Mouse (Mus musculus) stomach, embryonic 14.5 days (tissue): ENCODE results near the gene Gga1. TPM values are rescaled to one million over a fixed set of nuclear protein-coding genes. Genes with fewer than 3 reads are reported as not detected.

ENCODE experiments used
- ATAC-seq: fragments of 200-750 bp; cut with Nextera tagmentation; 2 replicates; pipeline ENCODE4 v1.8.0; 2017; ENCODE audit warnings: low read depth, moderate TSS enrichment; ENCODE audit not compliant: insufficient number of reproducible peaks, insufficient read depth, low FRiP score
- H3K27ac ChIP-seq: fragments of 300-500 bp; sonication (generic); 2 replicates; pipeline ENCODE4 v1.5.1; 2014; ENCODE audit warnings: mild to moderate bottlenecking, low read length, moderate library complexity, mixed read lengths
- H3K27me3 ChIP-seq: fragments of 300-500 bp; sonication (generic); 2 replicates; pipeline ENCODE4 v1.6.1; 2014; ENCODE audit warnings: low read length, control low read depth, mixed read lengths; ENCODE audit not compliant: control insufficient read depth, insufficient read depth
- H3K36me3 ChIP-seq: fragments of 300-500 bp; sonication (generic); 2 replicates; pipeline ENCODE4 v1.6.1; 2014; ENCODE audit warnings: mild to moderate bottlenecking, control low read depth, low read length, moderate library complexity, mixed read lengths; ENCODE audit not compliant: control insufficient read depth, insufficient read depth
- H3K4me1 ChIP-seq: fragments of 300-500 bp; sonication (generic); 2 replicates; pipeline ENCODE4 v1.6.1; 2014; ENCODE audit warnings: low read length, control low read depth, mixed read lengths; ENCODE audit not compliant: control insufficient read depth, insufficient read depth
- H3K4me2 ChIP-seq: fragments of 300-500 bp; sonication (generic); replicated peaks from 2 replicates; pipeline ENCODE4 v1.6.1; 2014; ENCODE audit warnings: low read depth, low read length, control low read depth
- H3K4me3 ChIP-seq: fragments of 300-500 bp; sonication (generic); 2 replicates; pipeline ENCODE4 v1.5.1; 2014; ENCODE audit warnings: low read depth, low read length, control low read depth
- H3K9ac ChIP-seq: fragments of 300-500 bp; sonication (generic); replicated peaks from 2 replicates; pipeline ENCODE4 v1.6.1; 2014; ENCODE audit warnings: low read depth, mild to moderate bottlenecking, control low read depth, low read length, moderate library complexity, mixed read lengths
- H3K9me3 ChIP-seq: fragments of 300-500 bp; sonication (generic); 2 replicates; pipeline ENCODE4 v1.6.1; 2016; ENCODE audit warnings: low read depth, low read length, control low read depth; ENCODE audit not compliant: control insufficient read depth
- WGBS: fragments of 180-500 bp; shearing (Covaris S2); extraction: QIAGEN DNeasy Blood & Tissue Kit; methylation state at CpG from one replicate; pipeline ENCODE4 v1.1.7; 2014; 5-methylcytosine and 5-hydroxymethylcytosine counted together
- polyA plus RNA-seq: library from polyadenylated mRNA; unstranded; fragments of >200 nt; fragmentation: Nextera tagmentation; extraction: Ambion mirVana; gene quantifications from 2 replicates; pipeline ENCODE4 v1.2.1, GENCODE M21; 2014

Gene Gga1
- 38.2 and 40.4 TPM in 2 replicates for polyA plus RNA-seq

- peaks cover 14% of the 10 kb centered on the region; the same call in 1 of the 2 replicates for H3K36me3 ChIP-seq
- peak; percentile 88 for ATAC-seq
- H3K4me1 ChIP-seq, result peaks cover 16% of the 10 kb centered on the region
- WGBS, result under 1% methylated on average over 79 of the region's 95 CpGs
- H3K4me2 ChIP-seq, result peak within 1 kb of the TSS; percentile 90
- H3K27me3 ChIP-seq, result no peaks in the 10 kb centered on the region
- no peaks in the 10 kb centered on the region for H3K9me3 ChIP-seq
- peak within 1 kb of the TSS; percentile 69 for H3K4me3 ChIP-seq
- peak within 1 kb of the TSS; percentile 99 for H3K27ac ChIP-seq
- H3K9ac ChIP-seq, result peak within 1 kb of the TSS; percentile 71
These were observed at the start of gene Gga1 for GRCm38 (mm10) chr15:78876991-78877809. Gene Gga1, plus strand, starts transcription at chr15:78877190.

- WGBS, result 18% methylated on average over 5 of the region's 5 CpGs
- ATAC-seq, result no peak
- no peak overlapping the region for H3K27ac ChIP-seq
These were observed 48.7 kb upstream of the Gga1 start for GRCm38 (mm10) chr15:78828315-78828714.

GRCm38 (mm10) chr15:78829636-78830035 lies 47.4 kb upstream of the Gga1 start:
- Histone ChIP-seq H3K36me3 (no peaks in the 10 kb centered on the region), H3K9ac (no peak overlapping the region), H3K27me3 (no peaks in the 10 kb centered on the region), H3K9me3 (no peaks in the 10 kb centered on the region), H3K27ac (no peak overlapping the region), H3K4me2 (no peak overlapping the region), H3K4me3 (no peak overlapping the region), H3K4me1 (peaks cover 41% of the 10 kb centered on the region)
- no peak for ATAC-seq
- WGBS, result 80% methylated on average over 1 of the region's 1 CpGs

More at GRCm38 (mm10) chr15:78828315-78828714, 48.7 kb upstream of the Gga1 start:
- Histone ChIP-seq H3K4me3 (no peak overlapping the region), H3K4me2 (no peak overlapping the region), H3K36me3 (no peaks in the 10 kb centered on the region), H3K9ac (no peak overlapping the region), H3K27me3 (no peaks in the 10 kb centered on the region), H3K4me1 (peaks cover 30% of the 10 kb centered on the region), H3K9me3 (no peaks in the 10 kb centered on the region)

GRCm38 (mm10) chr15:78830742-78831719 lies 46.0 kb upstream of the Gga1 start:
- H3K27me3 ChIP-seq, result no peaks in the 10 kb centered on the region
- peak overlapping the region; percentile 93; the same call in 1 of the 2 replicates for H3K27ac ChIP-seq
- no peak overlapping the region for H3K9ac ChIP-seq
- 61% methylated on average over 10 of the region's 10 CpGs for WGBS
- no peaks in the 10 kb centered on the region for H3K36me3 ChIP-seq
- H3K9me3 ChIP-seq, result no peaks in the 10 kb centered on the region
- H3K4me2 ChIP-seq, result peak overlapping the region; percentile 30; the same call in 1 of the 2 replicates
- H3K4me1 ChIP-seq, result peaks cover 54% of the 10 kb centered on the region
- H3K4me3 ChIP-seq, result no peak overlapping the region
- ATAC-seq, result no peak

GRCm38 (mm10) chr15:78831720-78832657 lies 45.0 kb upstream of the Gga1 start:
- Histone ChIP-seq H3K27me3 (no peaks in the 10 kb centered on the region), H3K9me3 (no peaks in the 10 kb centered on the region), H3K27ac (peak overlapping the region; percentile 93; the same call in 1 of the 2 replicates), H3K36me3 (no peaks in the 10 kb centered on the region), H3K4me2 (peak overlapping the region; percentile 30), H3K4me3 (no peak overlapping the region), H3K9ac (peak overlapping the region; percentile 6; the same call in 1 of the 2 replicates), H3K4me1 (peaks cover 57% of the 10 kb centered on the region)
- ATAC-seq, result peak; percentile 56
- 28% methylated on average over 19 of the region's 19 CpGs for WGBS

- Histone ChIP-seq H3K27ac (peak overlapping the region; percentile 93), H3K36me3 (no peaks in the 10 kb centered on the region), H3K9ac (no peak overlapping the region; the same call in 1 of the 2 replicates), H3K4me1 (peaks cover 57% of the 10 kb centered on the region), H3K9me3 (no peaks in the 10 kb centered on the region), H3K27me3 (no peaks in the 10 kb centered on the region), H3K4me3 (no peak overlapping the region), H3K4me2 (peak overlapping the region; percentile 30; the same call in 1 of the 2 replicates)
- 24% methylated on average over 14 of the region's 14 CpGs for WGBS
- peak; percentile 35 for ATAC-seq
These were observed 44.3 kb upstream of the Gga1 start for GRCm38 (mm10) chr15:78832701-78833123.

GRCm38 (mm10) chr15:78833582-78833981 lies 43.4 kb upstream of the Gga1 start:
- Histone ChIP-seq H3K36me3 (no peaks in the 10 kb centered on the region), H3K27ac (peak overlapping the region; percentile 93), H3K4me1 (peaks cover 52% of the 10 kb centered on the region), H3K27me3 (no peaks in the 10 kb centered on the region), H3K4me3 (no peak overlapping the region), H3K9ac (no peak overlapping the region), H3K4me2 (no peak overlapping the region), H3K9me3 (no peaks in the 10 kb centered on the region)
- no peak for ATAC-seq
- WGBS, result 90% methylated on average over 3 of the region's 3 CpGs
